Mouse (Mus musculus): Measurements from ENCODE around the gene Dop1b.
"Not testable (repeated sequence)": the region's sequence is repeated elsewhere in the genome, so short reads cannot be mapped to it uniquely, and the experiment has no call there.

Gene Dop1b

GRCm38 (mm10) chr16:93711411-93712188 lies at the start of gene Dop1b:
Gene Dop1b, plus strand, starts transcription at chr16:93711904.
- peak; percentile 98 to 99 for DNase-seq

GRCm38 (mm10) chr16:93667976-93668375 lies 43.7 kb upstream of the Dop1b start:
- DNase-seq = no peak

DNA sequence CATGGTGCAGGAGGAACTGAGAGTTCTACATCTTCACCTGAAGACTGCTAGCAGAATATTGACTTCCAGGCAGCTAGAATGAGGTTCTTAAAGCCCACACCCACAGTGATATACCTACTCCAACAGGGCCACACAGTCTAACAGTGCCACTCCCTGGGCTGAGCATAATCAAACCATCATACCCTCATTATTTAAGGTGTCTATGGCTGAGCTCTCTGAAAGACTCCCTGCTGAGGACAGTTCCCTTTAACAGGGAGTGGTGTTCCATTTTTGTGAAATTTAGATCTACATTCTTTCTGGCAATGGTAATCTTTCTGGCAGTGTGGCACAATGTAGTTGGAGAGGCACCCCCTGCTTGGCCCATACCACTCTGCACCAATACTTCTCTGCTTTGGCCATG lies 42.2 kb upstream of the Dop1b start:
- no peak for DNase-seq

GRCm38 (mm10) chr16:93670466-93670865 lies 41.2 kb upstream of the Dop1b start:
- peak; percentile 34 to 47 for DNase-seq

GRCm38 (mm10) chr16:93671064-93671463 lies 40.6 kb upstream of the Dop1b start:
- DNase-seq = no peak

GRCm38 (mm10) chr16:93676376-93676775 lies 35.3 kb upstream of the Dop1b start:
- no peak for DNase-seq

DNA sequence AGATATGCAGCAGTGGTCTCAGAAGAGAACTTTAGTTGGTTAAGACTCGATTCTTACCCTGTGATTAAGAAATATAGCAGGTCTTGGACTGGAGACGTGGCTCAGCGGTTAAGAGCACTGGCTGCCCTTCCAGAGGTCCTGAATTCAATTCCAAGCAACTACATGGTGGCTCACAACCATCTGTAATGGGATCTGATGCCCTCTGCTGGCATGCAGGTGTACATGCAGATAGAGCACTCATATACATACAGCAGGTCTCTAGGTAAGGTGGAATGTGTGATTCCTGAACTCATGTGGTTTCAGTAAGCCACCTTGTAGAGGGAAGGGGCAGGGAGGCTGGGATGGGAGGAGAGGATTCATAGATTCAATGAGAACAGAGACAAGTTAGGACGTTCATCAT lies 33.5 kb upstream of the Dop1b start:
- no peak for DNase-seq

- no peak for DNase-seq
Observed at GRCm38 (mm10) chr16:93679165-93679564, 32.5 kb upstream of the Dop1b start.

DNA sequence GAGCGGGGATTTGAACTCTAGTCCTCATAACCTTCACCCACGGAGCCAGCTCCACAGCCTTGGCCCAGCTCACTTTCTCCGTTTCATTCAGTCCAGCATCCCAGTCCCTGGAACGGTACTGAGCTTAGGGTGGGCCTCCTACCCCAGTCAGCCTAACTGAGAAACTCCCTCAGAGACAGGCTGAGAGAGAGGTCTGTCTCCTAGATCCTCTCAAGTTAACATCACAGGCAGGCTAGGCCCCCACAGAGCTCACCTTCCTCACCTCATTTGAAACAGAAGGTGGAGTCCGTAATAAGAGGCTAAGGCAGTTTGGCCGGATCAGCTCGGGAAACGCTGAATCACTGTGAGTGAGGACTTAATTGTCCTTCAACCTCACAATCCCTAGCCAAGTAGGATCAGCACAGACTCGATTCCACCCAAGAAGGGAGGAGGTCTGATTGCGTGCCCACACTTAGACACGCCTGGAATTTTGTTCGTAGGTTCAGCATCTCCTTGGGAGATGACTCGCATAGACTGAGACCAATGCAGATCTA lies 29.5 kb upstream of the Dop1b start:
- no peak for DNase-seq

DNA sequence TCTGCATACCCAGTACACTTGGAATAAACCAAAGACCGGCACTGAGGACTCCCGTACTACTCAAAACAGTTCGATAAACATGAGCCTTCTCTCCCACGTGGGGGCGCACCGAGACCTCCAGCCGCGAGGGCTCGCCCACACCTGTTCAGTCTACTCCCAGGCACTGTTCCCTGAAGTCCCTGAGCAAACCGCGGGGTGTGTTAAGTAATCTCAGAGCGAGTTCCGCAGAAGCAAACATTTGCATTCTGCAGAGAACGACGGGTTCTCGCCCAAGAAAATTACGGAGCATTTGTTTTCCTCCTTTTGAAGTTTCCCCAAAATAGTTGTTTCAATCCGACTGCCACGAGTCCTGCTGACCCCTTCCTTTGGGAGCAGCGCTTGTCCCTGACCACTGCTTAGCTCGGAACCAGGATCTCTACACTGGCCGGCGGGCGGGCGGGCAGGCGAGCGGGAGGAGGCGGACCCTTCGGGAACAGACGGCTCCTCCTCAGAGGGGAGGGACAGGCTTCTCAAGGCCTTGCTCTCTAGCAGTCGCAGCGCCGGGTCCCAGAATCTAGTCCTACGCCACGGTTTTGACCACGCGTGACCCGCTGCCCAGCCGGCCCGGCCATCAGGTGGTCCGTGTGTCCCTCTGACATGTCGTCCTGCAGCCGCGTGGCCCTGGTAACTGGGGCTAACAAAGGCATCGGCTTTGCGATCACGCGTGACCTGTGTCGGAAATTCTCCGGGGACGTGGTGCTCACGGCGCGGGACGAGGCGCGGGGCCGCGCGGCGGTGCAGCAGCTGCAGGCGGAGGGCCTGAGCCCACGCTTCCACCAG lies 28.8 kb upstream of the Dop1b start, which contains the start of gene Cbr3:
Cbr3 (plus strand) TSS at position 527 of the 819 bp plus-strand sequence.
- peak; percentile 83 to 88 for DNase-seq

- peak; percentile 24 to 25 for DNase-seq
Observed at GRCm38 (mm10) chr16:93683508-93684236, 28.0 kb upstream of the Dop1b start.

DNA sequence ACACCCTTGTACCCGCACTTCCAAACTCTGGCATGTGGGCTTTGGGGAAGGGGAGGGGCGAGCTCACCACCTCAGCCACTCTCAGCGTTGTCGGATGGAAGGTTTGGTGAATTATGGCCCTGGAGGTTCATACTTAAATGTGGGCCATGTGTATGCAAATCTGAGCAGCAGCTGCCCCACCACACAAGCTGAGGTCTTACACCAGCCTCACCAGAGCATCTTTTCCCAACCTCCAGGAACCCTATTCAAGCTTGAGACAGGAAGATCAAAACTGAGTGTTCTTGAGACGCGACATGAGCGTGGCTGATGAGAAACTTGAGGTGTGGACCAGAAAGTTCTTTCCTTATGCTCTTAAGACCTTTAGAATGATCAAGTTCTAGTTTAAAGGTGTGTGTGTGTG lies 27.3 kb upstream of the Dop1b start:
- DNase-seq = no peak

DNA sequence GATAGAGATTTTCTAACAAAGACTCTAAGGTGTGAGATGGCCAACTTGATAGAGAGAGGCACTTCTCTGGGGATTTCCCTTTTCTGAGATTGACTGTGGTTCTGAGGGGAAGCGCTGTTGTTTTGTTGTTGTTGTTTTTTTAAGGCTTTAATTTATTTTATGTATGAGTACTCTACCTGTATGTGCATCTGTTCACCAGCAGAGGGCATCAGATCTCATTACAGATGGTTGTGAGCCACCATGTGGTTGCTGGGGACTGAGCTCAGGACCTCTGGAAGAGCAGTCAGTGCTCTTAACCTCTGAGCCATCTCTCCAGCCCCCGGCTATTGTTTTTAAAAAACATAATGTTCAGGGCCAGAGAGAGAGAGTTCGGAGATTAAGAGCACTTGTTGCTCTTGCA lies 25.9 kb upstream of the Dop1b start:
- DNase-seq = not testable (repeated sequence)

- DNase-seq = no peak
Observed at GRCm38 (mm10) chr16:93686421-93686820, 25.3 kb upstream of the Dop1b start.

GRCm38 (mm10) chr16:93686945-93687344 lies 24.8 kb upstream of the Dop1b start:
- no peak for DNase-seq

GRCm38 (mm10) chr16:93691206-93691841 lies 20.4 kb upstream of the Dop1b start:
- DNase-seq = no peak

DNA sequence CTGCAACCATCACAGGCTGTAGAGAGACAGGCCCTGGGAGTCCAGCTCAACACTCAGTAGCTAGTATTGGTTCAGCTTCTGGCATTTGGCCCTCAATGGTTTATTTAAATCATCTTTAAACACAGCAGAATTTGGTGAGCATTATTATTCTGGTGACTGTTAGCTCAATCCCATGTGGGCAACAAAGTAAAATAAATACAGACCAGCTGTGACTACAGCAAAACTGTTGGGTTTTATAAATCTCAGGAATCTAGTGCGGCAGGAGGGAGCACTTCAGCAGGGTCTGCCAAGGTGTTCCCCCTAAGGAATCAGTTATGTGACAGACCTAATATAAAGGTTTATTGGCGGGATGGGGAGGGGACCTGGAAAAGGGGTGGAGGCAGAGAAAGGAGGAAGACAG lies 19.0 kb upstream of the Dop1b start:
- DNase-seq = no peak

GRCm38 (mm10) chr16:93707116-93707515 lies 4.6 kb upstream of the Dop1b start:
- DNase-seq = no peak

DNA sequence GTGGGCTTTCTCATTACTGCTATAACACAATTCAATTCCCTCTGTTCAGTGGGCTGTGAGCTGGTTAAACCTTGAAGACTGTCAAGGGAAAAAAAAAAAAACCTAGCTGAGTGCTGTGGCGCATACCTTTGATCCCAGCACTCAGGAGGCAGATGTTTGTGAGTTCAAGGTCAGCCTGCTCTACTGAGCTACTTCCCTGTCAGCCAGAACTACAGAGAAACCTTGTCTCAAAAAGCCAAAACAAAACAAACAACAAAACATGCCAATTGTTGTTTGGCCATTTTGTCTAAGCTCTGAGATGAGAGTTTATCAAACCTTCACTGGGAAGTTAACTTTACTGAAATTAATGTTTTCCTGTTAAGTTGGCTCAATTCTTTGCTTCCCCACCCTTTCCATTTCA lies 2.5 kb upstream of the Dop1b start:
- no peak for DNase-seq

- DNase-seq = peak; percentile 77 to 82
Observed at GRCm38 (mm10) chr16:93710924-93711323, 780 bp upstream of the Dop1b start.

GRCm38 (mm10) chr16:93712189-93712885 lies 633 bp downstream of the Dop1b start:
- no peak for DNase-seq

GRCm38 (mm10) chr16:93712966-93713365 lies 1.3 kb downstream of the Dop1b start:
- no peak for DNase-seq
